Mouse (Mus musculus): ENCODE data around the gene Skp1a.
A peak's percentile ranks its signal among the peaks of the same experiment; 100 is the strongest.

Gene Skp1a

GRCm38 (mm10) chr11:52253674-52254375, 22.0 kb downstream of the Skp1a start:
- peak; percentile 64 for DNase-seq (ENCODE audit: low spot score)

GRCm38 (mm10) chr11:52255077-52255476, 23.3 kb downstream of the Skp1a start:
- no peak for DNase-seq (ENCODE audit: low spot score)

- DNase-seq (ENCODE audit: low spot score) = no peak
These were observed 25.6 kb downstream of the Skp1a start for GRCm38 (mm10) chr11:52257376-52257775.

- no peak for DNase-seq (ENCODE audit: low spot score)
These were observed 26.9 kb downstream of the Skp1a start for GRCm38 (mm10) chr11:52258711-52259110.

- peak; percentile 21 for DNase-seq (ENCODE audit: low spot score)
These were observed 29.1 kb downstream of the Skp1a start for GRCm38 (mm10) chr11:52260878-52261277.

GRCm38 (mm10) chr11:52261937-52262336, 30.1 kb downstream of the Skp1a start:
- DNase-seq (ENCODE audit: low spot score) = peak; percentile 77

- no peak for DNase-seq (ENCODE audit: low spot score)
These were observed 30.5 kb downstream of the Skp1a start for GRCm38 (mm10) chr11:52262338-52262737.

- DNase-seq (ENCODE audit: low spot score) = peak; percentile 21
These were observed 33.1 kb downstream of the Skp1a start for GRCm38 (mm10) chr11:52264871-52265270.

GRCm38 (mm10) chr11:52265616-52266307, 34.0 kb downstream of the Skp1a start:
- DNase-seq (ENCODE audit: low spot score) = peak; percentile 94

GRCm38 (mm10) chr11:52267271-52267670, 35.5 kb downstream of the Skp1a start:
- peak; percentile 34 for DNase-seq (ENCODE audit: low spot score)

GRCm38 (mm10) chr11:52268104-52268835, 36.5 kb downstream of the Skp1a start:
- DNase-seq (ENCODE audit: low spot score) = peak; percentile 88

GRCm38 (mm10) chr11:52269841-52270240, 38.0 kb downstream of the Skp1a start:
- DNase-seq (ENCODE audit: low spot score) = no peak

GRCm38 (mm10) chr11:52271765-52272495, 40.1 kb downstream of the Skp1a start:
- DNase-seq (ENCODE audit: low spot score) = no peak

GRCm38 (mm10) chr11:52272619-52273018, 40.8 kb downstream of the Skp1a start:
- DNase-seq (ENCODE audit: low spot score) = no peak

GRCm38 (mm10) chr11:52273183-52273941, 41.6 kb downstream of the Skp1a start:
- peak; percentile 43 for DNase-seq (ENCODE audit: low spot score)

GRCm38 (mm10) chr11:52273942-52274330, 42.1 kb downstream of the Skp1a start:
- DNase-seq (ENCODE audit: low spot score) = peak; percentile 65

- peak; percentile 73 for DNase-seq (ENCODE audit: low spot score)
These were observed 42.8 kb downstream of the Skp1a start for GRCm38 (mm10) chr11:52274456-52275112.

- DNase-seq (ENCODE audit: low spot score) = peak; percentile 93
These were observed 43.6 kb downstream of the Skp1a start for GRCm38 (mm10) chr11:52275366-52275765.

- DNase-seq (ENCODE audit: low spot score) = no peak
These were observed 44.2 kb downstream of the Skp1a start for GRCm38 (mm10) chr11:52275774-52276555.

GRCm38 (mm10) chr11:52276961-52277391, 45.2 kb downstream of the Skp1a start:
- no peak for DNase-seq (ENCODE audit: low spot score)

Data from T-cell, adult 2 months (primary cell).